Mouse (Mus musculus) brain, embryonic 14.5 days (tissue): ENCODE results near the gene Pitpnc1. TPM values are rescaled to one million over a fixed set of nuclear protein-coding genes. Genes with fewer than 3 reads are reported as not detected.

Source experiments
- DNase-seq: peaks from one replicate; pipeline ENCODE4 v3.0.0-alpha.2; 2011; ENCODE audit warnings: low read depth
- CTCF ChIP-seq: fragments of 200-500 bp; IDR thresholded peaks from 2 replicates; pipeline ENCODE4 v1.5.1; 2012; ENCODE audit warnings: inconsistent platforms, mild to moderate bottlenecking, moderate library complexity, borderline replicate concordance; ENCODE audit not compliant: insufficient read depth, insufficient read length; ENCODE audit errors: extremely low read depth
- POLR2A ChIP-seq: fragments of 200-500 bp; IDR thresholded peaks from 2 replicates; pipeline ENCODE4 v1.6.1; 2012; ENCODE audit warnings: mild to moderate bottlenecking, inconsistent platforms, borderline replicate concordance; ENCODE audit not compliant: poor library complexity, insufficient read depth, insufficient read length, severe bottlenecking; ENCODE audit errors: extremely low read depth
- polyA plus RNA-seq: library from polyadenylated mRNA; depleted of rRNA; stranded (reverse); fragments of >200 nt; gene quantifications from 2 replicates; pipeline ENCODE4 v1.2.3, GENCODE M21; 2012

Pitpnc1 gene
- polyA plus RNA-seq, 1 experiment: 30.2 TPM

GRCm38 (mm10) chr11:107306170-107306569 is 164.3 kb downstream of the Pitpnc1 start:
- TF ChIP-seq POLR2A (no peak), CTCF (no peak)
- no peak for DNase-seq

DNA sequence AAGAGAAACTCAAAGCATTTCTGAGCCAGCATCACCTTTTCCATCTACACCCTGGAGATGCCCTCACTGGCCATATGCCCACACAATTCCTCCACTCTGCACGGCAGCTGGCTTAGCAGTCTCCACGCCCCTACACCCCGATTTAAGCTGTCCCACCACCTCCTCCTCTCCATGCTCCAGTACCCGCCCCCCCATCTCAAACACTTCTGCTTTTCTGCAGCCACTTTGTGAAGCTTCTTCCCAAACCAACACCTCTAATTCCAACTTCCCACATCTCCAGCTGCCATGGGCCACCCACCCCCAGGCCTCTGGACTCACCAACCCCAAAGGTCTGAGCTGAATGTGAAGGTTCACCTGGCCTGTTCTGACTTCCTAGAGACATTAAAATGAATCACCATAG is 168.4 kb downstream of the Pitpnc1 start:
- no peak for TF ChIP-seq POLR2A
- TF ChIP-seq CTCF: no peak
- DNase-seq: no peak

GRCm38 (mm10) chr11:107300235-107300634 is 170.3 kb downstream of the Pitpnc1 start:
- TF ChIP-seq CTCF (no peak), POLR2A (no peak)
- no peak for DNase-seq

DNA sequence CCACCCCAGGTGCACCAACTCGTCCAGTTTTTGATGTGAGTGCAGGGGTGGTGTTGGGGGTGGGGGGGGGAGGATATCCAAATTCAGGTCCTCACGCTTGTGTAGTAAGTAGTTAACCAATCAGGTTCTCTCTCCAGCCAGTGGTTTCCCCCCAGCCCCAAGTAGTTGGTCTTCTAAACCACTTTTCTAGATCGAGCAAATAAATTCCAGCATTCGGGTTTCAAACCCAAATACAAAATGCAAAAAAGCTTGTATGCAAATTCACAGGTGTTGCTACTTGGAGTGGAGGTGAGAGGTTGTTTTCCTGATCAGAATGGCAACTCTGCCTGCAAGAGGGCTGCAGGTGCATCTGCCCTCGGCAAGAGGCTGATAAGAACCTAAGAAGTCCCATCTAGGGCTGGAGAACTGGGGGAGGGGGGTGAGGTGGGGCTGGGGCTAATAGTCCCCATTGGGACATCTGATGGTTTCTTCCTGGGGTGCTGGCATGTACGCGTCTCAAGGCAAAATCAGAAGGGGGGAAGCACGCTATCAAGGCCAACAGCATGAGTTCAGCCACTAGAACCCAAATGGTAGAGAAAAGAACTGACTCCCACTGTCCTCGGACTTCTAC is 170.9 kb downstream of the Pitpnc1 start:
- no peak for DNase-seq
- no peak for TF ChIP-seq POLR2A
- TF ChIP-seq CTCF: no peak

GRCm38 (mm10) chr11:107296176-107296575 is 174.3 kb downstream of the Pitpnc1 start:
- TF ChIP-seq CTCF (no peak), POLR2A (no peak)
- DNase-seq: no peak

DNA sequence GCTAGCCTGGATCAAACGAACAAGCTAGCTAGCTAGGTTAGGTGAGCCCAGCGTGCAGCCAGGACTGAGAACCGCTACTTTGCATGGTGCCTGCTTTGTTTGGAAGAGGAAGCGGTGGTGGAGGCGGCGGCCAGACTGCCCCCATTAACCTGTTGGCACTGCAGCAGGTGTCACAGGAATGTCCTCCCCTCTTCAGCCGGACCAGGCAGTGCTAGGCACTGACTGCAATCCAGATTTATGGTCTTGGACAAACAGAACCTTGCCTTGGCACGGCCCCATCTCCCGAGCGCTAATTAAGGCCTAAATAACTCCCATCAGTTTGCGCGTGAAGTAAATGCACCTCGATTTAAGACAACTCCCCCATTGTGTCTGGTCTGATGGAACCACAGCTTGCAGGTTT is 178.5 kb downstream of the Pitpnc1 start:
- DNase-seq: peak; percentile 59
- TF ChIP-seq CTCF: no peak
- TF ChIP-seq POLR2A: no peak

DNA sequence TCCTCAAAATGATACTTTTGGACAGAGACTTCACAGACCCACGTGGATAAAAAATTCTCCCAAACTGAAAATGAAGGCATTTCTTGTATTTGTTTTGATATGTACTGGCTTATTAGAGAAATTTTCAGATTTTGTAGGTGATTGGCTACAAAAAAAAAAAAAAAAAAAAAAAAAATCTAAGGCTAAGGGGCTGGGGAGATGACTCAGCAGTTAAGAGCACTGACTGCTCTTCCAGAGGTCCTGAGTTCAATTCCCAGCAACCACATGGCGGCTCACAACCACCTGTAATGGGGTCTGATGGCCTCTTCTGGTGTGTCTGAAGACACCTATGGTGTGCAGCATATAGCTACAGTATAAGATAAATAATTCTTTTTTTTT is 182.3 kb downstream of the Pitpnc1 start:
- no peak for TF ChIP-seq POLR2A
- no peak for TF ChIP-seq CTCF
- no peak for DNase-seq

- TF ChIP-seq CTCF: no peak
- no peak for TF ChIP-seq POLR2A
- no peak for DNase-seq
Observed at GRCm38 (mm10) chr11:107287215-107288185, 183.0 kb downstream of the Pitpnc1 start.

DNA sequence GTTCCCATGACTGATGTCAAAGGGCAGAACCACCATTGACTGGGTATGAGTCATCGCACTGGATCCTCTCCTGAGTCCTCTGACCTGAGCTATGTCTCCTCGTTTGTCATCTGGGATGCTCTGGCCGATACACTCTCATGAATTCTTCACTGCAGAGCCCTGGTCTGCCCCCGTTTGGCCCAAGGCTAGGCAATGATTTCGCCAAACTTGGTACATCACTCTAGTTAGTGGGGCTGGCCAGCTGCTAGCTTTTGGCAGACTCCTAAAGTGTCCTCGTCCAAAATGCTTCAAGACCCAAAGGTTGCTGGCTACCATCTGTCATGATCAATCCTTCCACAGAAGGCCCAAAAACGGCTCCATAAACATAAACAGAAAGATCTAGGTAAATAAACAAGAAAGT is 184.8 kb downstream of the Pitpnc1 start:
- TF ChIP-seq CTCF (no peak), POLR2A (no peak)
- no peak for DNase-seq

GRCm38 (mm10) chr11:107283632-107284031 is 186.9 kb downstream of the Pitpnc1 start:
- peak; percentile 45 for DNase-seq

GRCm38 (mm10) chr11:107282481-107282880 is 188.0 kb downstream of the Pitpnc1 start:
- TF ChIP-seq POLR2A (no peak), CTCF (no peak)
- DNase-seq: peak; percentile 27

More at GRCm38 (mm10) chr11:107283632-107284031, 186.9 kb downstream of the Pitpnc1 start:
- TF ChIP-seq CTCF (no peak), POLR2A (no peak)
